Mouse (Mus musculus): ENCODE measurements around the gene Myh14.

DNA sequence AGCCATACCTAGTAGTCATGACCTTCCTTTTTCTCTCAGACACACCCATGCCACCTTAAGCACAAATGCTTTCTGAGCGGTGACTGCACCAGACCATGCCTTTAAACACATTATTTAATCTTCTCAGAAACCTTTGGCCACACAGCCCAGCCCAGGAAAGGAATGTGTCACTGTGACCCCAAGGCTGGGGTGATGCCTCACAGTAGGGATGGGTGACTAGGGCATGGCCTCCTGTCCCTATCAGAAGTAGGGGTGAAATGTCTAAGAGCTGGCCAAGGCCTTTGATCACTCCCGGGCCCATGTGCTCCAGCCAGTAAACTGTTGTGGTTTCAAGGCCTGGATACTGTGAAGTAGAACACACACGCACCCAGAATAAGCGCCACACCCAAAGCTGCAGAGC lies 24.6 kb upstream of the Myh14 start:
- TF ChIP-seq POLR2AphosphoS2 (IDR thresholded peaks at IDR 0.05; ENCODE audit: low read depth, low read length) = no peak
- TF ChIP-seq CTCF (conservative IDR thresholded peaks at IDR 0.05 in 1 of 2, IDR thresholded peaks at IDR 0.05 in 1 of 2; ENCODE audit: low read depth in 2 of 2, low read length in 2 of 2) = no peak
- TF ChIP-seq MAX (IDR thresholded peaks at IDR 0.05; ENCODE audit: low read length) = no peak
- no peak for TF ChIP-seq JUN (IDR thresholded peaks at IDR 0.05; ENCODE audit: insufficient read depth, low read depth, low read length)
- TF ChIP-seq POLR2A (IDR thresholded peaks at IDR 0.05; ENCODE audit: low read depth, low read length) = no peak

All from CH12.LX (cell line).